ENCODE assay signal across 15 mouse cellular contexts in the genomic region with DNA sequence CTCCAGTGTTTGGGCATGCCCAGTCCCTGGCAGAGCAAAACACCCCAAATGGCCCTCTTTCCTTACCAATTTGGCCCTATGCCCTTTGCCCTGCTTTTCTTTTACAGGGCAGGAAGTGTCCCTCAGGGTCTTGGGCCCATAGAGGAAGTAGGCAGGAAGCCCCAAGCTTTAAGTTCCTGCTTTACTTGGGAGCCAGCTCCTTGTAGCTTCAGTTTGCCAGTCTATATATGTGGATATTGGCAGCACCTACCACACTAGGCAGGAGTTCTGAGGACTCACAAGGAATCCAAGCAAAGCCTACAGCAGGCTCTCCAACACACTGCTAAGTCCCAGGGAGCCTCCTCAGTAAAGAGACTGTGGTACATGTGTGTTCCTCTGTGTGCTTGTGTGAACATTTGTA.
A peak's percentile ranks its signal among the peaks of the same experiment; 100 is the strongest.
DNase-seq lines count a peak whose midpoint lies in the region; ATAC-seq and TF ChIP-seq lines count a peak whose summit lies in the region.
"Had no signal": no experiment of that assay in that cellular context is flagged by ENCODE, and none has a peak within 500 bp of the region (broad histone marks: within the 10 kb centered on the region; RNA-seq: fewer than 3 reads in every experiment).

No protein-coding gene starts in this region.

- no peak for TF ChIP-seq CTCF in liver, adult 2 months (IDR thresholded peaks at IDR 0.05; ENCODE audit: low read depth, low read length)

- H3K27ac ChIP-seq in forebrain, embryonic 10.5 days = peak overlapping the region; percentile 45; the same call in 1 of the 2 replicates
- no peak overlapping the region for H3K27ac ChIP-seq in forebrain, embryonic 15.5 days (replicated peaks)
- peak overlapping the region; percentile 11; the same call in 1 of the 2 replicates for H3K27ac ChIP-seq in heart, embryonic 16.5 days (ENCODE audit: low read length)
- H3K27ac ChIP-seq in liver, adult 2 months (replicated peaks; ENCODE audit: insufficient read depth, low read depth, low read length) = peak overlapping the region; percentile 53
- H3K27ac ChIP-seq in embryonic facial prominence, embryonic 10.5 days (replicated peaks) = 0 out of 2 replicates have a peak overlapping the region, but pooled peaks have one; percentile 10
- H3K27ac ChIP-seq: forebrain, embryonic 13.5 days; stomach, embryonic 15.5 days had no signal

- ATAC-seq in forebrain, embryonic 15.5 days (replicated peaks) = no peak
- no peak for ATAC-seq in heart, embryonic 16.5 days (replicated peaks; ENCODE audit: extremely low read depth, insufficient read depth, low FRiP score)
- ATAC-seq: forebrain, embryonic 13.5 days had no signal

- no peak for TF ChIP-seq POLR2A in liver, adult 2 months (IDR thresholded peaks at IDR 0.05; ENCODE audit: extremely low read depth, insufficient read depth, low read length)

- H3K79me2 ChIP-seq in liver, adult 2 months (ENCODE audit: control insufficient read depth, insufficient read depth, low read length) = no peaks in the 10 kb centered on the region

- no peaks in the 10 kb centered on the region for H3K36me3 ChIP-seq in forebrain, embryonic 10.5 days (replicated peaks)
- H3K36me3 ChIP-seq in forebrain, embryonic 15.5 days = no peaks in the 10 kb centered on the region
- H3K36me3 ChIP-seq in heart, embryonic 16.5 days (ENCODE audit: control insufficient read depth, insufficient read depth) = no peaks in the 10 kb centered on the region
- H3K36me3 ChIP-seq in liver, adult 2 months (ENCODE audit: control insufficient read depth, insufficient read depth, low read length) = no peaks in the 10 kb centered on the region
- H3K36me3 ChIP-seq in embryonic facial prominence, embryonic 10.5 days (replicated peaks) = 0 out of 2 replicates have a peak, but pooled peaks cover 3% of the 10 kb centered on the region
- H3K36me3 ChIP-seq: stomach, embryonic 15.5 days had no signal

- H3K9me3 ChIP-seq in forebrain, embryonic 10.5 days = peaks cover 15% of the 10 kb centered on the region
- no peaks in the 10 kb centered on the region for H3K9me3 ChIP-seq in forebrain, embryonic 15.5 days
- peaks cover 8% of the 10 kb centered on the region for H3K9me3 ChIP-seq in heart, embryonic 16.5 days (replicated peaks; ENCODE audit: control insufficient read depth, low read length)
- H3K9me3 ChIP-seq in embryonic facial prominence, embryonic 10.5 days = no peaks in the 10 kb centered on the region
- H3K9me3 ChIP-seq: stomach, embryonic 15.5 days had no signal

- H3K4me3 ChIP-seq in forebrain, embryonic 10.5 days = no peak overlapping the region
- no peak overlapping the region for H3K4me3 ChIP-seq in forebrain, embryonic 15.5 days
- H3K4me3 ChIP-seq in heart, embryonic 16.5 days (ENCODE audit: low read length) = no peak overlapping the region
- no peak overlapping the region for H3K4me3 ChIP-seq in liver, adult 2 months (ENCODE audit: insufficient read depth, low read depth, low read length)
- H3K4me3 ChIP-seq in embryonic facial prominence, embryonic 10.5 days = no peak overlapping the region
- H3K4me3 ChIP-seq: forebrain, embryonic 13.5 days; stomach, embryonic 15.5 days had no signal

- peaks cover 50% of the 10 kb centered on the region for H3K4me1 ChIP-seq in forebrain, embryonic 10.5 days
- H3K4me1 ChIP-seq in forebrain, embryonic 15.5 days = peaks cover 43% of the 10 kb centered on the region
- peaks cover 21% of the 10 kb centered on the region for H3K4me1 ChIP-seq in heart, embryonic 16.5 days (ENCODE audit: control insufficient read depth, insufficient read depth, low read length)
- H3K4me1 ChIP-seq in liver, adult 2 months (ENCODE audit: control insufficient read depth, insufficient read depth, low read length) = peaks cover 6% of the 10 kb centered on the region; the same call in 1 of the 2 replicates
- H3K4me1 ChIP-seq in embryonic facial prominence, embryonic 10.5 days = peaks cover 47% of the 10 kb centered on the region

- no peak overlapping the region for H3K9ac ChIP-seq in forebrain, embryonic 15.5 days (replicated peaks)
- H3K9ac ChIP-seq in heart, embryonic 16.5 days (ENCODE audit: low read length) = no peak overlapping the region
- no peak overlapping the region for H3K9ac ChIP-seq in liver, adult 2 months (ENCODE audit: low read depth, low read length)
- H3K9ac ChIP-seq: forebrain, embryonic 13.5 days; stomach, embryonic 15.5 days had no signal

- no peak overlapping the region for H3K4me2 ChIP-seq in forebrain, embryonic 15.5 days (replicated peaks)
- no peak overlapping the region for H3K4me2 ChIP-seq in heart, embryonic 16.5 days (ENCODE audit: low read depth, low read length)
- H3K4me2 ChIP-seq: forebrain, embryonic 13.5 days; stomach, embryonic 15.5 days had no signal

- H3K27me3 ChIP-seq in forebrain, embryonic 10.5 days (ENCODE audit: poor library complexity, severe bottlenecking) = peaks cover 32% of the 10 kb centered on the region
- no peaks in the 10 kb centered on the region for H3K27me3 ChIP-seq in forebrain, embryonic 15.5 days
- H3K27me3 ChIP-seq in heart, embryonic 16.5 days (ENCODE audit: control insufficient read depth, insufficient read depth, low read length) = no peaks in the 10 kb centered on the region
- H3K27me3 ChIP-seq in liver, adult 2 months (ENCODE audit: control insufficient read depth, insufficient read depth, low read length) = 0 out of 2 replicates have a peak, but pooled peaks cover 3% of the 10 kb centered on the region
- peaks cover 26% of the 10 kb centered on the region for H3K27me3 ChIP-seq in embryonic facial prominence, embryonic 10.5 days (replicated peaks; ENCODE audit: low read depth, poor library complexity, severe bottlenecking)
- H3K27me3 ChIP-seq: forebrain, embryonic 13.5 days; stomach, embryonic 15.5 days had no signal

- DNase-seq in forebrain, embryonic 10.5 days (ENCODE audit: extremely low spot score, low spot score) = no peak
- no peak for DNase-seq in heart, adult 8-10 months (ENCODE audit: low spot score)
- DNase-seq in liver, adult 2 months (ENCODE audit: extremely low read depth, low read depth, low spot score) = no peak
- no peak for DNase-seq in liver
- DNase-seq in embryonic facial prominence, embryonic 10.5 days (ENCODE audit: low spot score) = no peak
- no peak for DNase-seq in thymus, postnatal 0 days (ENCODE audit: low spot score)
- DNase-seq: adrenal gland, postnatal 10 days; cerebellum, adult 8-10 months; lung, adult 2 months; spleen, adult 18-20 months; thymus, postnatal 25 days had no signal
